Mouse (Mus musculus) right cerebral cortex, postnatal 14 days (tissue): ENCODE results near the gene Rnf216.
A peak's percentile ranks its signal among the peaks of the same experiment; 100 is the strongest.

Experiments used
- DNase-seq: peaks from one replicate; pipeline ENCODE4 v3.0.0; 2022

Gene Rnf216

DNA sequence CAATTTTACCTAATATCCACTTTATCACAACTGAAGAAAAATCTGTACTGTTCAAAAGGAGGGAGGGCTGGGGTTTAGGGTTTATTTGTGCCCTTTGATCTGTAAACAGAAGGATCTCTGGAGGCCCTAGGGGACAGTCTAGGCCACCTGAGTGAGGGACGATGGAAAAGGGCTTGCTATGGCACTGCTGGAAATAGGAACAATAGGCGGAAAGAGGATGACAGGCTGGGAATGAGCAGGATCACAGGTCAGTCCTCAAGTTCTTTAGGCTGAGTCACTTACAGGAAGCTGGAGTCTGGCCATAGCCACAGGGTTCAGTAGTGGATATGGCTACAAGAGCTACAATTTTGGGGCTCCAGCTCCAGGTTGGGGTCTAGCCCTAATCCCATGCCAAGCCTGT lies 114.6 kb downstream of the Rnf216 start:
- no peak for DNase-seq

DNA sequence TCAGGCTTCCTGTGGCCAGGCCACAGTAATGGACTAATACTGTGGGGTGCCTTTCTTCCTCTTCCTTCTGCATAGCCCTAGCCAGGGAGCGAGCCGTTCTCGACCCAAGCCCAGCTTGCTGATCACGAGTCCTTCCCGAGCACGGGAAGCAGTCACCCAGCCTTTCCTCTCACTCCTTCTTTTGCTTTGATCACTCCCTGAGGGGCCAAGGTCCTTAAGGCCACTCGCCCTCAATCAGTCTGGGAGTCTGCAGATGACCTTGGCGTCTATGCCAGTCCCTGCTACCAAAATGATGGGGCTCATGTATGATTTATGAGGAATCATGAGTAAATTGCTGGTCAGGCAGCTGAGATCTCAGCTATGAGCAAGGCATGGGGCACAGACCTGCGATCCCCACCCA lies 115.3 kb downstream of the Rnf216 start:
- DNase-seq, result no peak

- no peak for DNase-seq
Measured at GRCm38 (mm10) chr5:142994746-142995145, 118.0 kb downstream of the Rnf216 start.

- DNase-seq, result no peak
Measured at GRCm38 (mm10) chr5:142989167-142989566, 123.6 kb downstream of the Rnf216 start.

GRCm38 (mm10) chr5:142988520-142988919 lies 124.3 kb downstream of the Rnf216 start:
- peak; percentile 73 for DNase-seq

DNA sequence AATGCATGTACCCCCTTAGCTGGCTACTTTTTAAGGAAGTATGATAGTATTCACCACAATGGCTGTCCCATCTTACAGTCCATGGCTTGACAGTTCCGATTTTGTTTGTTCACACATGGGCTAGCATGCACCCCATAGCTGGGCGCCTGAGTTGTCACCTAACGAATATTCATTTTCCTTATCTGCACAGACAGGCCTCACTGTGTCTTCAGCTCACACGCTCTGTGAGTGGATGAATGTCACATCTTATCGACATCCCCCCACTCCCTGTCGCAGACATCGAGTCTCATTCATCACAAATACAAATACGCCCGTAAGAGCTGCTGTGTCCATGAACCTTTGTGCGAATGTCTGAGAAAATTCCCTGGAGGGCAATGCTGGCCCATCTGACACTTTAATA lies 128.5 kb downstream of the Rnf216 start:
- no peak for DNase-seq

DNA sequence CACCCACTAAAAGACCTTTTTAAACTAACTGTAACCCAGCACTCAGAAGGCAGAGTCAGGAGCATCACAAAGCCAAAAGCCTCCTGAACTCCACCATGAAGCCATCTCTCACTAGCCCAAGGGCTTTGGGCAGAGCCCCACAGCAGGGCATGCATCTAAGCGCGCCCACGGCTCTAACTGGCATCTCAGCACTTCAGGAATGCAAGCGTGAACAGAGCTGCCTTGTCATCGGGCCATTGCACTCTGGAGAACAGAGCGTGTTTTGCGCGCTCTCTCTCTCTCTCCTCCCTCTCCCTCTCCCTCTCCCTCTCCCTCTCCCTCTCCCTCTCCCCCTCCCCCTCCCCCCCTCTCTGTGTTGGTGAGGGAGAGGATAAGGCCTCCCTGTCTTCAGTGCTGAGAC lies 129.6 kb downstream of the Rnf216 start:
- no peak for DNase-seq

GRCm38 (mm10) chr5:142982046-142982801 lies 130.6 kb downstream of the Rnf216 start:
- no peak for DNase-seq

DNA sequence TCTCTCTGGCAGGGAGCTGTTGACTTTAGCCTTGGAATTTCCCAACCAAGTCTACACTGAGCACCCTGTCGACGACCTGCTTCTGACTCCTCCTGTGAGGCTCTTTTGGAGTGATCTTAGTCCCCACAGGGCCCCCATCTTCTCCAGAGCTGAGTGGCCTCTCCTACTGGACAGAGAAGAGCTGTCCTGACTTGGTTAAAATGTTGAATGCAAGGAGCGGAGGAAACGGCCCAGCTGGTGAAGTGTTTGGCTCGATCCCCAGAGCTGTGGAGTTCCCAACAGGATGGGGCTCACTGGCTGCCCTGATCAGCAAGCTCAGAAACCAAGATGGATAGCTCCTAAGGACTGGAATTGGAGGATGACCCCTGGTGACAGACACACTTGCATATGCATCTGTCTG lies 136.3 kb downstream of the Rnf216 start:
- no peak for DNase-seq

DNA sequence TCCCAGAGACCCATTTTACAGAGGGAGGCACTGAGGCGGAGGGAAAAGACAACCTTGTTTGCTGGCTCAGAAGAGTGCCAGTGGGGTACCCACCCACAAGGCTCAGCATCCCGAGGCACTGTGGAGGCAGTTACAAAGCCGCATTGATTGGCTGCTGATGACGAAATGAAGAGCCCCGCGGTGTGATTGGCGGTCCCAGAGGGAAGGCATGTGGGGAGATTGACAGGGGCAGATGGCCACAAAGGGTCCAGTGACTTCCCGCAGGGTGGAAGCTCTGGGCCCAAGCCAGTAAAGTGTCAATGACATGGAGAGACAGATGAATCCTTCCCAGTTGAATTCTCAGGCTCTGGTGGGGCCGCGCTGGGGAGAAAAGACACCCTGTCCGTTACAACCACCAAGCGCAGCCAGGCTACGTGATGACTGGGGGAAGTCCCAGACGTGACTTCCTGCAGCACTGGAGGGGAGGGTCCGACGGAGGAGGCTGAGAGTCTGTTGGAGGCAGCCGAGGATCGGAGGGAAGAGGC lies 138.1 kb downstream of the Rnf216 start:
- DNase-seq, result peak; percentile 64

- DNase-seq, result no peak
Measured at GRCm38 (mm10) chr5:142973971-142974370, 138.8 kb downstream of the Rnf216 start.

GRCm38 (mm10) chr5:142968411-142968810 lies 144.4 kb downstream of the Rnf216 start:
- DNase-seq, result peak; percentile 41

- no peak for DNase-seq
Measured at GRCm38 (mm10) chr5:142964650-142965049, 148.1 kb downstream of the Rnf216 start.

- DNase-seq, result peak; percentile 72
Measured at GRCm38 (mm10) chr5:142963705-142964494, 148.9 kb downstream of the Rnf216 start.

DNA sequence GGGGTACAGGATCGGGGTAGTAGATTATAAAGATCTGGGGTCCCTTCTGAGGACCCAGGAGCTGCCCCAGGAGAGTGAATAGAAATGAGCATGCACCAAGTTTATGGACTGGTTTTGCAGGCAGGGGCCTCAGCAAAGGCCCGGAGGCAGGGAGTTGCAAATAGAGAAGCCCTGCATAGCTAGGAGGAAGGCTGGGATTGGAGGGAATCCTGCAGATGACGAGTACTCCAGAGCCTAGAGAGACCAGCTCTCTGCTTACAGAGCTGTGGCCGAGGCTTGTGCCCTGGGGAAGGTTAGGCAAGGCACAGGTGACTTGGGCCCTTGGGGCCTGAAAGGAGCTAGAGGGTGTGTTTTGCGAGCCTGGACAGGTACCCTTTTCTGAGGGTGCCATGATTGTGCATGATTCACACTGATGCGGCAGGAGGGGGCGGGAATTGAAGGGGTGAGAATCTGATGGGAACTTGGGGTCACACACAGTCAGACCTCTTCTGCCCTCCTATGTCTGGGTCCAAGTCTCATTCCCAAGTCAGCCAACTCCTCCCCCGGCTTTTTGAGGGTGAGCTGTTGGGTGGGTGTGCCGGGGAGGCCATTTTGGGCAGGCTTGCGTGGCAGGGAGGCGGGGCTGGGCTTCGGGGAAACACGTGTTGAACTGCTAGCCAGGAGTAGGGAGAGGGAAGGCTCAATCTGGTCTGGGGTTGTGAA lies 149.6 kb downstream of the Rnf216 start:
- peak; percentile 72 for DNase-seq

DNA sequence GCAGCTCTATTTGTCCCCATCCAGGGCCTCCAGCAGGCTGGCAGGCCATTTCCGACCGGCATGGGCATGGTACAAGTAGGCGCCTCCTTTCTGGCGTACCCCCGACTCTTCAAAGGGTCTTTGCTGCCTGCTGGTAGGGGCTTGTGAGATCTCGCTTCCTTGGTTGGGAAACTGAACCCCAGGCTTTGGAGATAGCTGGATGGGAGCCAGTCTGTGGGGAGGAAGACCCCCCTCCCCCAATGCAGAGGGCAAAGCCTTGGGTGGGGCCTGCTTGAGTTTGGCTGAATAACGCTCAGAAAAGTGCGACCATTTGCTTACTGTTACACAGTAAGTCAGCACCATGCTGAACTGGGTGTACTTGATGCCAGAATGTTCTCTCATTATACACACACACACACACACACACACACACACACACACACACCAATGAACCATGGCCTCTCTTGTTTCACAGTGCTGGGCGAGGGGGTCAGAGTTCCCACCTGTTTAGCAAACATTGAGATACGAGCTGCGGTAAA lies 150.3 kb downstream of the Rnf216 start:
- DNase-seq, result no peak

GRCm38 (mm10) chr5:142961881-142962443 lies 150.8 kb downstream of the Rnf216 start:
- peak; percentile 44 for DNase-seq

DNA sequence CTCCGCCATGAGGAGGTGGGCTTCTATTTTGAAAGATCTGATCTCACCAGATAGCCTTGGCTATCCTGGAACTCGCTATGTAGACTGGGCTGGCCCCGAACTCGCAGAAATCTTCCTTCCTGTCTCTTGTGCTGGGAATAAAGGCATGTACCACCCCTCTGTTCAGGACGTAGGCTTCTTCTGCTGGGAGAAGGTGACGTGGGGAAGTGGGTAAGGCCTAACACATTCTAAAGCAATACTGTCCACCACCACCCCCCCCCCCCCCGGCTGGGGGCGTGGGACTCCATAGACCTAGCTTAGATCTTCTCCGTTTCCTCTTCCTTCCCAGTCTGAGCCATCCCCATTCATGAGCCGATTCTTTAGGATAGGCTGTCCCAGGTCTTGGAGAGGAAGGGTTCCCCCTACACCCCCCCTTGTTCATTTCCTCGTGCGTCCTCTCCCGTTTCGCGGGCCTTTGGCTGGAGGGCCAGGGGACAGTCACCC lies 151.4 kb downstream of the Rnf216 start:
- peak; percentile 28 for DNase-seq

GRCm38 (mm10) chr5:142960775-142961271 lies 152.0 kb downstream of the Rnf216 start:
- DNase-seq, result peak; percentile 54

- peak; percentile 94 for DNase-seq
Measured at GRCm38 (mm10) chr5:142959576-142960556, 152.9 kb downstream of the Rnf216 start, which contains the start of gene Fscn1. Gene Fscn1 (plus strand): TSS chr5:142960343.

GRCm38 (mm10) chr5:142959156-142959555 lies 153.6 kb downstream of the Rnf216 start:
- no peak for DNase-seq
